Mouse (Mus musculus) neural tube, embryonic 11.5 days (tissue): Measurements from ENCODE around the gene U2af1l4. TPM values are rescaled to one million over a fixed set of nuclear protein-coding genes. Genes with fewer than 3 reads are reported as not detected.

Experiments
- ATAC-seq: fragments of 200-750 bp; cut with Nextera tagmentation; 2 replicates; pipeline ENCODE4 v1.8.0; 2017; ENCODE audit warnings: moderate number of reproducible peaks, mild to moderate bottlenecking, moderate TSS enrichment, moderate library complexity; ENCODE audit not compliant: insufficient read depth, low FRiP score, low TSS enrichment
- DNase-seq: peaks from one replicate; pipeline ENCODE4 v3.0.0-alpha.2; 2015; ENCODE audit warnings: low spot score
- H3K27ac ChIP-seq: fragments of 300-500 bp; sonication (generic); 2 replicates; pipeline ENCODE4 v1.5.1; 2014; ENCODE audit warnings: low read depth, mild to moderate bottlenecking, low read length
- H3K27me3 ChIP-seq: fragments of 300-500 bp; sonication (generic); 2 replicates; pipeline ENCODE4 v1.6.1; 2014; ENCODE audit warnings: mild to moderate bottlenecking, low read length, mixed read lengths; ENCODE audit not compliant: control insufficient read depth, insufficient read depth
- H3K36me3 ChIP-seq: fragments of 300-500 bp; sonication (generic); 2 replicates; pipeline ENCODE4 v1.6.1; 2014; ENCODE audit warnings: mild to moderate bottlenecking, low read length, moderate library complexity, mixed read lengths; ENCODE audit not compliant: control insufficient read depth, insufficient read depth
- H3K4me1 ChIP-seq: fragments of 300-500 bp; sonication (generic); 2 replicates; pipeline ENCODE4 v1.6.1; 2014; ENCODE audit warnings: low read length, mixed read lengths; ENCODE audit not compliant: control insufficient read depth, insufficient read depth
- H3K4me2 ChIP-seq: fragments of 300-500 bp; sonication (generic); 2 replicates; pipeline ENCODE4 v1.6.1; 2014; ENCODE audit warnings: low read depth, mild to moderate bottlenecking, moderate library complexity
- H3K4me3 ChIP-seq: fragments of 300-500 bp; sonication (generic); 2 replicates; pipeline ENCODE4 v1.5.1; 2014; ENCODE audit warnings: low read depth, low read length
- H3K9ac ChIP-seq: fragments of 300-500 bp; sonication (generic); 2 replicates; pipeline ENCODE4 v1.6.1; 2014; ENCODE audit warnings: mild to moderate bottlenecking, low read length
- H3K9me3 ChIP-seq: fragments of 300-500 bp; sonication (generic); 2 replicates; pipeline ENCODE4 v1.6.1; 2016; ENCODE audit warnings: low read length; ENCODE audit not compliant: control insufficient read depth
- WGBS: fragments of 180-500 bp; shearing (Covaris S2); extraction: QIAGEN DNeasy Blood & Tissue Kit; methylation state at CpG from one replicate; pipeline ENCODE4 v1.1.7; 2014; 5-methylcytosine and 5-hydroxymethylcytosine counted together
- microRNA-seq: library from miRNA; unstranded; fragments of <30 nt; microRNA quantifications from one replicate; pipeline ENCODE4, GENCODE M21; 2016
- polyA plus RNA-seq: library from polyadenylated mRNA; unstranded; fragments of >200 nt; fragmentation: Nextera tagmentation; extraction: Ambion mirVana; gene quantifications from 2 replicates; pipeline ENCODE4 v1.2.1, GENCODE M21; 2014

U2af1l4 gene
- polyA plus RNA-seq, 1 experiment from 2014 or later = 95.5 TPM

DNA sequence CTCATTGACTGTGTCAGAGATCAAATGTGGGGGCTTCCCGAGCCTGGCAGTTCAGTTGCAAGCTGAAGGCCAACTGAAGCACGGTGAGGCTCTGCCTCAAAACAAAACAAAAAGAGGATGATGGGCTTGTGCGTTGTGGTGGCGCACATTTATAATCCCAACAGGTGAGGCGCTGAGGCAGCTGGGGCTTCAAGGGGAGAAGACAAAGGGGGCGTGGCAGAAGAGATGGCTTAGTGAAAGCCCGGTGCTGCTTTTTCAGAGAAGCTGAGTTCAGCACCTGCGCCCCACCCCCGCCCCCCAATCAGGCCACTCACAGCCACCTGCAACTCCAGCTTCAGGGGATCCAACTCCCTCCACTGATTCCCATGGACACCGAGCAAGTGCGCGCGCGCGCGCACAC lies 45.4 kb downstream of the U2af1l4 start:
- no peaks in the 10 kb centered on the region for H3K36me3 ChIP-seq
- H3K27ac ChIP-seq = no peak overlapping the region
- H3K4me2 ChIP-seq = no peak overlapping the region
- no peak overlapping the region for H3K9ac ChIP-seq
- no peaks in the 10 kb centered on the region for H3K9me3 ChIP-seq
- no peak overlapping the region for H3K4me3 ChIP-seq
- ATAC-seq (no peak), DNase-seq (no peak)
- no peaks in the 10 kb centered on the region for H3K27me3 ChIP-seq
- WGBS = 47% methylated on average over 16 of the region's 16 CpGs
- no peaks in the 10 kb centered on the region for H3K4me1 ChIP-seq

DNA sequence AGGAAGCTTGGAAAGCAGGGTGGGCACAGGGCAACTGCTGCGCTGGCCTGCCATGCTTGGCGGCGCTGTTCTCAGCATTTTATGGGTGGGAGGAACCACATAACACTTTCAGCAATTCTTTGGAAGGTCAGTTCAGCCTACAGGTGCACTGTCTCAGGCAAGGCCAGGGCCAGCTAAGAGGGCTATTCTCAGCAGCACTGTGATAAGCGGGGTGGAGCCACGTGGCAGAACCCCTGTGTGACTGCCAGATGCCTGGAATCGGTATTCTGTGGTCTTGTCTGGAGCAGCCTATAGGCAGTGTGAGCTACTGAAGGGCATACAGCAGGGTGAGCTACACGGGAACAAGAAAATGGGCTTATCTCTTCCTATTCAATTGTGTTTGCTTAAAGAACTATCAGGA lies 46.9 kb downstream of the U2af1l4 start:
- no peak for DNase-seq
- H3K27ac ChIP-seq = no peak overlapping the region
- H3K36me3 ChIP-seq = no peaks in the 10 kb centered on the region
- H3K9ac ChIP-seq = no peak overlapping the region; the same call in 1 of the 2 replicates
- ATAC-seq = no peak
- 65% methylated on average over 7 of the region's 7 CpGs for WGBS
- H3K4me1 ChIP-seq = no peaks in the 10 kb centered on the region
- H3K4me2 ChIP-seq = no peak overlapping the region
- H3K9me3 ChIP-seq = no peaks in the 10 kb centered on the region
- no peaks in the 10 kb centered on the region for H3K27me3 ChIP-seq
- no peak overlapping the region for H3K4me3 ChIP-seq

DNA sequence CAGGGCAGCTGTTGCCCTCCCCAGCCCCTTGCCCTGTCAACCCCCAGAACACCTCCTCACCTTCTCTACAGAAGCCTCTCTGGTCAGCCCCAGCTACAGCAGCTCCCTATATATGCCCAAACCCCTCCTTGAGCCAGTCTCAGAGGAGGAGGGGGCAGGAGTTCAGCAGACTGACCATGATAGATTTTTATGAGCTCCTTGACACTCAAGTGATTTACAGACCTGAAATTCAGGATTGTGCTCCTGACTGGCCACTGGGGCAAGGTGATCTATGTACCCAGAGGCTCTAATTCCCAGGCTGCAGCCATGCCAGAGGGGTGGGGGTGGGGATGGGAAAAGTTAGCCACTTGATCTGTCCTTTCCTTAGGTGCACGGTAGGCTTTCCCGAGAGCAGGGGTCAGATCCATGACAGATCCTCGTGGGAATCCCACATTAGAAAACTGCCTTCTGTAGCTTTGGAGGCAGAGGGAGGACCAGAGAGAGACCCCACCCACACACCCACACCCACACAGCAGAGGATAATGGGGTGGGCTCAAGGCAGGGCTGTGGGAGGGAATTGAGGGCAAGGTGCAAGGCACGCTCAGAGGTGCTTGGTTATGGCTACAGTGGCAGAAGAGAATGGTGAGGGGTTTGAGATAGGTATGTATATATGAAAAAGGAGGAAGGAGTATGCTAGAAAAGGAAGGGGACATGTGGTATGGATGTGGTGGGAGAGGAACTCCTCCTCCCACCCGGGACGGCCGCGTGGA lies 49.7 kb downstream of the U2af1l4 start, which contains the start of gene Upk1a:
Gene Upk1a, minus strand, starts transcription at position 194 of the 749 bp plus-strand sequence.
- no peaks in the 10 kb centered on the region for H3K9me3 ChIP-seq

DNA sequence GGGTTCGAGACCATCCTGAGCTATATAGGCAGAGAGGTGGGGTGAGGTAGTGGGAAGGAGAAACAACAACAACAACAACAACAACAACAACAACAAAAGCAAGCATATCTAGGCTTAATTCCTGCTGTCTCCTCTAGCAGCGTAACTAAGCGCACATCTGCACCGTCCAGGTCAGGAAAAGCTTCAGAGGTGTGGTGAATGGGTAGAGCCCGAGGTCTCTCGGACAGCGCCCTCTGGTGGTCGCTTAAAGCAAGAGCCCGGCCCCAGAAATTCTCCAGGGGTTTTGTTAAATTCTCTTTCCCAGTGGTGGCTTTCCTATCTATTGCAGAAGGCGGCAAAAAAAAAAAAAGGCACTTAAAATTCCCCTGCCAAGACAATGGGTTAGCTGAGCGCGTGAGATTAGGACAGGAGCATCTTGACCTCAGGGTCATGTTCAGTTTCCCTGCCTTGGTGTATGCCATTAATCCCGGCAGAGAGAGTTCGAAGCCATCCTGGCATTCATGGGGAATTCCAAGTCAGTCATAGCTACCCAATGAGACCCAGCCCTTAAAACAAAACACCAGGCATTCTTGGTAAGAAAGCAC lies 50.5 kb downstream of the U2af1l4 start:
- 29% methylated on average over 14 of the region's 14 CpGs for WGBS
- H3K27ac ChIP-seq = no peak overlapping the region
- no peak overlapping the region for H3K4me2 ChIP-seq
- no peaks in the 10 kb centered on the region for H3K27me3 ChIP-seq
- ATAC-seq = peak; percentile 55; the same call in 1 of the 2 replicates
- peaks cover 3% of the 10 kb centered on the region for H3K36me3 ChIP-seq
- no peaks in the 10 kb centered on the region for H3K4me1 ChIP-seq
- H3K9ac ChIP-seq = no peak overlapping the region
- H3K9me3 ChIP-seq = no peaks in the 10 kb centered on the region
- H3K4me3 ChIP-seq = no peak overlapping the region
- peak; percentile 68 for DNase-seq

More for the DNA sequence above, 49.7 kb downstream of the U2af1l4 start, which contains the start of gene Upk1a:
- no peak for DNase-seq
- no peak for ATAC-seq
- Histone ChIP-seq H3K36me3 (0 out of 2 replicates have a peak, but pooled peaks cover 3% of the 10 kb centered on the region), H3K9ac (no peak within 1 kb of the TSS), H3K27me3 (no peaks in the 10 kb centered on the region), H3K27ac (no peak within 1 kb of the TSS), H3K4me3 (no peak within 1 kb of the TSS), H3K4me1 (no peaks in the 10 kb centered on the region), H3K4me2 (no peak within 1 kb of the TSS)
- 67% methylated on average over 8 of the region's 8 CpGs for WGBS

DNA sequence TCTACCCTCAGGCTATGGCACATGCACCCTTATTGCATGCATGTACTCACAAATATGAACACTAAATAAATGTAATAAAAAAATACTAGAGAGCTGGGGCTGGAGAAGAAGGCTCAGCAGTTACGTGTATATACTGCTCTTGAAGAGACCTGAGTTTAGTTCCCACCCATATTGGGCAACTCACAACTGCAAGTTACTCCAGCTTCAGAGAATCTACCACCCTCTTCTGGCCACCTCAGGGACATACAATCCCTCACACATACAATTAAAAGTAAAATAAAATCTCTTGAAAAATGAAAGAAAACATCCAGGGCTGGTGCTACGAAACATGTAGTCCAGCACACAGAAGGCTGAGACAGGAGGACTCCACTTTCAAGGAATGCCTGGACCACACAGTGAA lies 51.4 kb downstream of the U2af1l4 start:
- Histone ChIP-seq H3K4me2 (no peak overlapping the region), H3K36me3 (peaks cover 11% of the 10 kb centered on the region), H3K4me1 (no peaks in the 10 kb centered on the region), H3K27me3 (no peaks in the 10 kb centered on the region), H3K27ac (no peak overlapping the region), H3K4me3 (no peak overlapping the region), H3K9me3 (no peaks in the 10 kb centered on the region), H3K9ac (no peak overlapping the region)
- DNase-seq (no peak), ATAC-seq (no peak)
- WGBS = 81% methylated on average over 2 of the region's 2 CpGs

Small RNA genes lying within 50 kb of the gene (microRNA-seq; reads per million reads assigned to microRNA genes)
- gene Gm38670 = 0.78 reads per million
- gene Mir3569 = not detected

Other genes starting within 250 kb of the U2af1l4 start
- gene Syne4, start 248.5 kb upstream of the U2af1l4 start, polyA plus RNA-seq = 16.6 and 18.1 TPM in 2 replicates
- not detected in 2 replicates for gene E130208F15Rik, start 241.6 kb upstream of the U2af1l4 start, polyA plus RNA-seq
- gene Sdhaf1, start 239.4 kb upstream of the U2af1l4 start, polyA plus RNA-seq = 23.1 and 26.5 TPM in 2 replicates
- 6.3 TPM in 2 replicates for gene Lrfn3, start 200.5 kb upstream of the U2af1l4 start, polyA plus RNA-seq
- 17.8 and 17.9 TPM in 2 replicates for gene Tyrobp, start 149.5 kb upstream of the U2af1l4 start, polyA plus RNA-seq
- gene Hcst, start 143.4 kb upstream of the U2af1l4 start, polyA plus RNA-seq = not detected in 2 replicates
- gene Nfkbid, start 141.6 kb upstream of the U2af1l4 start, polyA plus RNA-seq = 0.84 and 0.99 TPM in 2 replicates
- gene Aplp1, start 117.8 kb upstream of the U2af1l4 start, polyA plus RNA-seq = 150 and 165 TPM in 2 replicates
- 19.0 and 19.6 TPM in 2 replicates for gene Kirrel2, start 105.6 kb upstream of the U2af1l4 start, polyA plus RNA-seq
- 1.8 and 3.4 TPM in 2 replicates for gene Nphs1, start 105.0 kb upstream of the U2af1l4 start, polyA plus RNA-seq
- not detected in 2 replicates for gene Prodh2, start 69.7 kb upstream of the U2af1l4 start, polyA plus RNA-seq
- gene Arhgap33, start 28.2 kb upstream of the U2af1l4 start, polyA plus RNA-seq = 48.8 and 51.1 TPM in 2 replicates
- gene Hspb6, start 11.1 kb upstream of the U2af1l4 start, polyA plus RNA-seq = 3.7 and 4.4 TPM in 2 replicates
- 8.6 and 12.1 TPM in 2 replicates for gene Proser3, start 11.0 kb upstream of the U2af1l4 start, polyA plus RNA-seq
- 46.2 and 47.0 TPM in 2 replicates for gene Lin37, start 3.5 kb upstream of the U2af1l4 start, polyA plus RNA-seq
- gene Gm49396, start within 50 bp of the U2af1l4 start, polyA plus RNA-seq = 7.3 and 7.6 TPM in 2 replicates
- gene Psenen, start 326 bp downstream of the U2af1l4 start, polyA plus RNA-seq = 97.8 and 106 TPM in 2 replicates
- gene Igflr1, start 2.1 kb downstream of the U2af1l4 start, polyA plus RNA-seq = 1.3 and 3.6 TPM in 2 replicates
- gene Kmt2b, start 25.4 kb downstream of the U2af1l4 start, polyA plus RNA-seq = 11.5 and 11.9 TPM in 2 replicates
- gene Zbtb32, start 35.6 kb downstream of the U2af1l4 start, polyA plus RNA-seq = 0.18 TPM in 1 of 2 replicates, not detected in the other
- 4.8 TPM in 2 replicates for gene Upk1a, start 49.5 kb downstream of the U2af1l4 start, polyA plus RNA-seq
- gene Cox6b1, start 62.9 kb downstream of the U2af1l4 start, polyA plus RNA-seq = 786 and 833 TPM in 2 replicates
- not detected in 2 replicates for gene Etv2, start 72.6 kb downstream of the U2af1l4 start, polyA plus RNA-seq
- 133 and 134 TPM in 2 replicates for gene Rbm42, start 87.0 kb downstream of the U2af1l4 start, polyA plus RNA-seq
- gene Haus5, start 101.7 kb downstream of the U2af1l4 start, polyA plus RNA-seq = 49.4 and 57.7 TPM in 2 replicates
- not detected in 2 replicates for gene Pmis2, start 108.3 kb downstream of the U2af1l4 start, polyA plus RNA-seq
- gene 2200002J24Rik, start 135.6 kb downstream of the U2af1l4 start, polyA plus RNA-seq = 0.58 TPM in 1 of 2 replicates, not detected in the other
- 0.81 and 0.84 TPM in 2 replicates for gene Atp4a, start 148.9 kb downstream of the U2af1l4 start, polyA plus RNA-seq
- 167 and 172 TPM in 2 replicates for gene Tmem147, start 166.2 kb downstream of the U2af1l4 start, polyA plus RNA-seq
- gene Gapdhs, start 180.4 kb downstream of the U2af1l4 start, polyA plus RNA-seq = 0.27 and 0.88 TPM in 2 replicates
- 0.09 and 0.74 TPM in 2 replicates for gene Sbsn, start 188.2 kb downstream of the U2af1l4 start, polyA plus RNA-seq
- not detected in 2 replicates for gene Dmkn, start 200.5 kb downstream of the U2af1l4 start, polyA plus RNA-seq
- gene Krtdap, start 224.6 kb downstream of the U2af1l4 start, polyA plus RNA-seq = not detected in 2 replicates